Comparison of ENCODE assay signal across 16 mouse cellular contexts in the genomic region with DNA sequence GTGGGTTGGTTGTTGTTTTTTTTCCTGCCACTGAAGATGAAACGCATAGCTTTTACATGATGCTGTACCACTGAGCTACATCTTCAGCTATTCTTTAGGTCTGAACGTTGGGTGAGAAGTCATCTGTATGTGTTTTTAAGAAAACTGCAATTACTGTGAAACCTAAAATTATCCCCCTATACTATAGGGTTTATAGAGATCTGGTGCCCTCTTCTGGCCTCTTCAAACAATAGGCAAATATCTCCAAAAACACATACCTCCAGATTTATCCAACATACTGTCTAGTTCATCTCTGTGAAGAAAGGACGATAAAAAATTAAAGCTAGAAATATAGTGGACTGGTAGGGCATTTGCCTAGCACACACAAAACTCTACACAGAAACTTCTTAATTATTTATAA. TPM values are rescaled to one million over a fixed set of nuclear protein-coding genes. Genes with fewer than 3 reads are reported as not detected.
DNase-seq lines count a peak whose midpoint lies in the region; ATAC-seq and TF ChIP-seq lines count a peak whose summit lies in the region.
"Had no signal": no experiment of that assay in that cellular context is flagged by ENCODE, and none has a peak within 500 bp of the region (broad histone marks: within the 10 kb centered on the region; RNA-seq: fewer than 3 reads in every experiment).

No protein-coding gene starts in this region.

- no peak overlapping the region for H3K4me2 ChIP-seq in hindbrain, embryonic 14.5 days (replicated peaks)
- no peak overlapping the region for H3K4me2 ChIP-seq in midbrain, postnatal 0 days (ENCODE audit: low read depth, low read length, poor library complexity, severe bottlenecking)
- no peak overlapping the region for H3K4me2 ChIP-seq in midbrain, embryonic 16.5 days (ENCODE audit: low read length)
- H3K4me2 ChIP-seq in stomach, postnatal 0 days (replicated peaks; ENCODE audit: low read depth), result no peak overlapping the region
- H3K4me2 ChIP-seq: liver, embryonic 11.5 days had no signal

- H3K27me3 ChIP-seq in hindbrain, embryonic 14.5 days (ENCODE audit: control insufficient read depth, insufficient read depth, low read length), result no peaks in the 10 kb centered on the region
- H3K27me3 ChIP-seq in hindbrain, embryonic 10.5 days (ENCODE audit: insufficient read depth, poor library complexity, severe bottlenecking), result no peaks in the 10 kb centered on the region
- no peaks in the 10 kb centered on the region for H3K27me3 ChIP-seq in midbrain, postnatal 0 days (ENCODE audit: insufficient read depth, low read length)
- no peaks in the 10 kb centered on the region for H3K27me3 ChIP-seq in midbrain, embryonic 16.5 days (ENCODE audit: control insufficient read depth, insufficient read depth, low read depth, low read length)
- no peaks in the 10 kb centered on the region for H3K27me3 ChIP-seq in stomach, postnatal 0 days (ENCODE audit: control insufficient read depth, insufficient read depth, low read length)

- H3K4me3 ChIP-seq in hindbrain, embryonic 14.5 days (replicated peaks; ENCODE audit: low read length), result no peak overlapping the region
- no peak overlapping the region for H3K4me3 ChIP-seq in hindbrain, embryonic 10.5 days
- no peak overlapping the region for H3K4me3 ChIP-seq in midbrain, postnatal 0 days (ENCODE audit: low read depth, low read length)
- no peak overlapping the region for H3K4me3 ChIP-seq in midbrain, embryonic 16.5 days (ENCODE audit: low read depth, low read length)
- no peak overlapping the region for H3K4me3 ChIP-seq in stomach, postnatal 0 days (ENCODE audit: low read depth, low read length)

- no peak for TF ChIP-seq EP300 in stomach, postnatal 0 days (optimal IDR thresholded peaks at IDR 0.05)

- peak; percentile 42 for DNase-seq in hindbrain, embryonic 14.5 days (ENCODE audit: low spot score)
- DNase-seq in hindbrain, embryonic 10.5 days (ENCODE audit: low spot score), result no peak
- DNase-seq in midbrain, postnatal 0 days (ENCODE audit: low spot score), result peak; percentile 45
- DNase-seq in brain, embryonic 18.5 days (ENCODE audit: low read depth, low spot score), result peak; percentile 0
- no peak for DNase-seq in stomach, postnatal 0 days (ENCODE audit: low spot score)
- no peak for DNase-seq in spleen, postnatal 14 days (ENCODE audit: low spot score in 2 of 2)
- no peak for DNase-seq in adrenal gland, adult 2 months
- DNase-seq: adrenal gland, postnatal 25 days; cerebellum, adult 9-11 months; kidney, adult 8-10 months had no signal

- H3K36me3 ChIP-seq in hindbrain, embryonic 14.5 days (replicated peaks; ENCODE audit: control insufficient read depth, insufficient read depth), result no peaks in the 10 kb centered on the region
- no peaks in the 10 kb centered on the region for H3K36me3 ChIP-seq in hindbrain, embryonic 10.5 days
- no peaks in the 10 kb centered on the region for H3K36me3 ChIP-seq in midbrain, postnatal 0 days (ENCODE audit: insufficient read depth, low read length)
- H3K36me3 ChIP-seq in midbrain, embryonic 16.5 days (ENCODE audit: control insufficient read depth, insufficient read depth, low read length), result no peaks in the 10 kb centered on the region
- no peaks in the 10 kb centered on the region for H3K36me3 ChIP-seq in stomach, postnatal 0 days (ENCODE audit: control insufficient read depth, insufficient read depth, low read length)

- H3K9me3 ChIP-seq in hindbrain, embryonic 14.5 days (ENCODE audit: control insufficient read depth, low read length), result no peaks in the 10 kb centered on the region
- H3K9me3 ChIP-seq in hindbrain, embryonic 10.5 days, result no peaks in the 10 kb centered on the region
- no peaks in the 10 kb centered on the region for H3K9me3 ChIP-seq in midbrain, postnatal 0 days (ENCODE audit: low read length)
- no peaks in the 10 kb centered on the region for H3K9me3 ChIP-seq in midbrain, embryonic 16.5 days (replicated peaks; ENCODE audit: control insufficient read depth, low read length, poor library complexity, severe bottlenecking)
- no peaks in the 10 kb centered on the region for H3K9me3 ChIP-seq in stomach, postnatal 0 days (ENCODE audit: control insufficient read depth, low read length)

- ATAC-seq in hindbrain, embryonic 14.5 days (ENCODE audit: low FRiP score), result no peak
- no peak for ATAC-seq in midbrain, postnatal 0 days (ENCODE audit: low FRiP score)
- no peak for ATAC-seq in midbrain, embryonic 16.5 days
- ATAC-seq in stomach, postnatal 0 days (ENCODE audit: low FRiP score, low TSS enrichment), result no peak

- TF ChIP-seq CTCF in midbrain, postnatal 0 days (IDR thresholded peaks at IDR 0.05), result peak; percentile 64
- TF ChIP-seq CTCF in stomach, postnatal 0 days (IDR thresholded peaks at IDR 0.05; ENCODE audit: low read depth), result peak; percentile 55

- H3K9ac ChIP-seq in hindbrain, embryonic 14.5 days, result no peak overlapping the region
- H3K9ac ChIP-seq in midbrain, postnatal 0 days (replicated peaks; ENCODE audit: low read length, poor library complexity, severe bottlenecking), result no peak overlapping the region
- no peak overlapping the region for H3K9ac ChIP-seq in midbrain, embryonic 16.5 days (ENCODE audit: low read depth, low read length)
- no peak overlapping the region for H3K9ac ChIP-seq in stomach, postnatal 0 days (ENCODE audit: low read length)

- H3K27ac ChIP-seq in hindbrain, embryonic 14.5 days, result no peak overlapping the region
- no peak overlapping the region for H3K27ac ChIP-seq in hindbrain, embryonic 10.5 days
- H3K27ac ChIP-seq in midbrain, postnatal 0 days (ENCODE audit: low read depth, low read length), result no peak overlapping the region
- H3K27ac ChIP-seq in midbrain, embryonic 16.5 days (ENCODE audit: low read length), result no peak overlapping the region
- H3K27ac ChIP-seq in stomach, postnatal 0 days (replicated peaks), result no peak overlapping the region

- H3K4me1 ChIP-seq in hindbrain, embryonic 14.5 days (replicated peaks; ENCODE audit: control insufficient read depth, insufficient read depth, low read length), result no peaks in the 10 kb centered on the region
- no peaks in the 10 kb centered on the region for H3K4me1 ChIP-seq in hindbrain, embryonic 10.5 days (replicated peaks)
- H3K4me1 ChIP-seq in midbrain, postnatal 0 days (ENCODE audit: insufficient read depth, low read length), result no peaks in the 10 kb centered on the region
- no peaks in the 10 kb centered on the region for H3K4me1 ChIP-seq in midbrain, embryonic 16.5 days (ENCODE audit: control insufficient read depth, insufficient read depth, low read length)
- no peaks in the 10 kb centered on the region for H3K4me1 ChIP-seq in stomach, postnatal 0 days (replicated peaks; ENCODE audit: control insufficient read depth, insufficient read depth)

- WGBS in hindbrain, embryonic 14.5 days, result 39% methylated on average over 3 of the region's 3 CpGs
- WGBS in hindbrain, embryonic 10.5 days, result 42% methylated on average over 3 of the region's 3 CpGs
- 31% methylated on average over 3 of the region's 3 CpGs for WGBS in midbrain, postnatal 0 days
- WGBS in midbrain, embryonic 16.5 days, result 37% methylated on average over 3 of the region's 3 CpGs
- 43% methylated on average over 3 of the region's 3 CpGs for WGBS in stomach, postnatal 0 days

RNA-seq across cellular contexts. Expression of a gene that starts 1.6 kb away (rescaled TPM):
- 1.6 and 1.7 TPM in 2 replicates for polyA plus RNA-seq in hindbrain, embryonic 14.5 days (2014; fragmentation: Nextera tagmentation; extraction: Ambion mirVana)
- polyA plus RNA-seq in hindbrain, embryonic 10.5 days (2016; fragmentation: Nextera tagmentation; extraction: Ambion mirVana), result 1.0 and 1.2 TPM in 2 replicates
- total RNA-seq in midbrain, postnatal 0 days (2014; rRNA removed), result 0.77 and 1.5 TPM in 2 replicates
- polyA plus RNA-seq in midbrain, postnatal 0 days (2015; fragmentation: Nextera tagmentation; extraction: Ambion mirVana), result 2.9 and 4.8 TPM in 2 replicates
- 1.6 and 2.8 TPM in 2 replicates for polyA plus RNA-seq in midbrain, embryonic 16.5 days (2015; fragmentation: Nextera tagmentation; extraction: Ambion mirVana)
- 2.3 TPM in 2 replicates for polyA plus RNA-seq in stomach, postnatal 0 days (2015; fragmentation: Nextera tagmentation; extraction: Ambion mirVana)
- 1 to 10 TPM; 1.4 TPM for total RNA-seq in adrenal gland, adult 2 months (2021)
- polyA plus RNA-seq in adrenal gland, adult 2 months (2012; rRNA removed), result not detected in 2 replicates

RNA-seq across cellular contexts. Expression of a gene that starts 22.9 kb away (rescaled TPM):
- polyA plus RNA-seq in hindbrain, embryonic 14.5 days (2014; fragmentation: Nextera tagmentation; extraction: Ambion mirVana), result not detected in 2 replicates
- polyA plus RNA-seq in hindbrain, embryonic 10.5 days (2016; fragmentation: Nextera tagmentation; extraction: Ambion mirVana), result not detected in 2 replicates
- not detected in 2 replicates for total RNA-seq in midbrain, postnatal 0 days (2014; rRNA removed)
- polyA plus RNA-seq in midbrain, postnatal 0 days (2015; fragmentation: Nextera tagmentation; extraction: Ambion mirVana), result not detected in 2 replicates
- not detected in 2 replicates for polyA plus RNA-seq in midbrain, embryonic 16.5 days (2015; fragmentation: Nextera tagmentation; extraction: Ambion mirVana)
- polyA plus RNA-seq in stomach, postnatal 0 days (2015; fragmentation: Nextera tagmentation; extraction: Ambion mirVana), result not detected in 2 replicates
- not detected for total RNA-seq in adrenal gland, adult 2 months (2021)
- polyA plus RNA-seq in adrenal gland, adult 2 months (2012; rRNA removed), result 0.07 and 0.15 TPM in 2 replicates
- total RNA-seq: adrenal gland, postnatal 25 days; gastrocnemius, adult 18-20 months; layer of hippocampus, postnatal 25 days had no signal
- polyA plus RNA-seq: heart, embryonic 14.5 days; liver, embryonic 11.5 days; stomach, embryonic 16.5 days had no signal

RNA-seq across cellular contexts. Expression of a gene that starts 41.4 kb away (rescaled TPM):
- not detected in 2 replicates for polyA plus RNA-seq in hindbrain, embryonic 14.5 days (2014; fragmentation: Nextera tagmentation; extraction: Ambion mirVana)
- not detected in 2 replicates for polyA plus RNA-seq in hindbrain, embryonic 10.5 days (2016; fragmentation: Nextera tagmentation; extraction: Ambion mirVana)
- not detected in 2 replicates for total RNA-seq in midbrain, postnatal 0 days (2014; rRNA removed)
- not detected in 2 replicates for polyA plus RNA-seq in midbrain, postnatal 0 days (2015; fragmentation: Nextera tagmentation; extraction: Ambion mirVana)
- not detected in 2 replicates for polyA plus RNA-seq in midbrain, embryonic 16.5 days (2015; fragmentation: Nextera tagmentation; extraction: Ambion mirVana)
- polyA plus RNA-seq in stomach, postnatal 0 days (2015; fragmentation: Nextera tagmentation; extraction: Ambion mirVana), result not detected in 2 replicates
- not detected for total RNA-seq in adrenal gland, adult 2 months (2021)
- polyA plus RNA-seq in adrenal gland, adult 2 months (2012; rRNA removed), result not detected in 2 replicates
- total RNA-seq: adrenal gland, postnatal 25 days; gastrocnemius, adult 18-20 months; layer of hippocampus, postnatal 25 days had no signal
- polyA plus RNA-seq: heart, embryonic 14.5 days; liver, embryonic 11.5 days; stomach, embryonic 16.5 days had no signal

Comparison
In these comparisons a context has a peak if more than half of its experiments do, and no peak if none do; other contexts are left out.
1. DNase-seq: peak in hindbrain, embryonic 14.5 days (single experiment), midbrain, postnatal 0 days (single experiment) and brain, embryonic 18.5 days (single experiment); none in hindbrain, embryonic 10.5 days (single experiment), stomach, postnatal 0 days (single experiment), spleen, postnatal 14 days (0 of 2) and adrenal gland, adult 2 months (single experiment).